Mouse (Mus musculus) forebrain, embryonic 11.5 days (tissue): ENCODE measurements around the gene 4931422A03Rik. TPM values are rescaled to one million over a fixed set of nuclear protein-coding genes. Genes with fewer than 3 reads are reported as not detected.

Source experiments
- ATAC-seq: fragments of 200-750 bp; cut with Nextera tagmentation; replicated peaks from 2 replicates; pipeline ENCODE4 v1.8.0; 2017; ENCODE audit warnings: moderate TSS enrichment; ENCODE audit not compliant: low FRiP score
- DNase-seq: peaks from one replicate; pipeline ENCODE4 v3.0.0-alpha.2; 2017; ENCODE audit warnings: low spot score
- H3K27ac ChIP-seq: fragments of 300-500 bp; sonication (generic); 2 replicates; pipeline ENCODE4 v1.5.1; 2014; ENCODE audit warnings: low read depth, low read length
- H3K27me3 ChIP-seq: fragments of 300-500 bp; sonication (generic); 2 replicates; pipeline ENCODE4 v1.6.1; 2014; ENCODE audit warnings: mild to moderate bottlenecking, low read length, mixed read lengths; ENCODE audit not compliant: control insufficient read depth, insufficient read depth
- H3K36me3 ChIP-seq: fragments of 300-500 bp; sonication (generic); 2 replicates; pipeline ENCODE4 v1.6.1; 2014; ENCODE audit warnings: mild to moderate bottlenecking, low read length, moderate library complexity, mixed read lengths; ENCODE audit not compliant: control insufficient read depth, insufficient read depth
- H3K4me1 ChIP-seq: fragments of 300-500 bp; sonication (generic); replicated peaks from 2 replicates; pipeline ENCODE4 v1.6.1; 2014; ENCODE audit warnings: low read length, mixed read lengths; ENCODE audit not compliant: control insufficient read depth, insufficient read depth
- H3K4me2 ChIP-seq: fragments of 300-500 bp; sonication (generic); 2 replicates; pipeline ENCODE4 v1.6.1; 2014; ENCODE audit warnings: low read depth, mild to moderate bottlenecking, low read length, moderate library complexity, mixed read lengths; ENCODE audit not compliant: severe bottlenecking
- H3K4me3 ChIP-seq: fragments of 300-500 bp; sonication (generic); 2 replicates; pipeline ENCODE4 v1.5.1; 2014; ENCODE audit warnings: low read depth, low read length
- H3K9ac ChIP-seq: fragments of 300-500 bp; sonication (generic); 2 replicates; pipeline ENCODE4 v1.6.1; 2014; ENCODE audit warnings: low read length
- H3K9me3 ChIP-seq: fragments of 300-500 bp; sonication (generic); 2 replicates; pipeline ENCODE4 v1.6.1; 2016; ENCODE audit warnings: low read length, mixed read lengths; ENCODE audit not compliant: control insufficient read depth
- WGBS: fragments of 180-500 bp; shearing (Covaris S2); extraction: QIAGEN DNeasy Blood & Tissue Kit; methylation state at CpG from one replicate; pipeline ENCODE4 v1.1.7; 2014; 5-methylcytosine and 5-hydroxymethylcytosine counted together
- polyA plus RNA-seq: library from polyadenylated mRNA; unstranded; fragments of >200 nt; fragmentation: Nextera tagmentation; extraction: Ambion mirVana; gene quantifications from 2 replicates; pipeline ENCODE4 v1.2.1, GENCODE M21; 2014

Gene 4931422A03Rik
- polyA plus RNA-seq, 1 experiment from 2014 or later = 2.1 TPM

DNA sequence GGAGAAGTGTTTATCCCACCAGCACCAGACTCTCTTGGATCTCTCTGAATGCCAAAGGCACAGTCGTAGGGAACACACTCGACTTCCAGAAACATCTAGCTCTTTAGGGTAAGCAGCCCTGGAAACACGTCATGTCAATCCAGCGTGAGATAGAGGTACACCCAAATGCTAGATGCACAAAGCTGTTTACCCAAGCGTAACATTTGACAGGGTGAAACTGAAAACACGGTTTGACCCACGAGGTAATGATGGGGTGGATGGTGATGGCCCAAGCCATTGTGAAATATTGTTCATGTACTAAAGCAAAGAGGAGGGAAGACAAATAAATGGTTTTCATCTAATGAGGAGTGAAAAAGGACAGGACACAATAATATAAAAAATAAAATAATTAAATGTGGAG is 93.9 kb downstream of the 4931422A03Rik start:
- no peaks in the 10 kb centered on the region for H3K27me3 ChIP-seq

GRCm38 (mm10) chr2:103932480-103932879 is 95.7 kb downstream of the 4931422A03Rik start:
- Histone ChIP-seq H3K27me3 (no peaks in the 10 kb centered on the region), H3K4me2 (no peak overlapping the region), H3K9me3 (no peaks in the 10 kb centered on the region), H3K4me1 (0 out of 2 replicates have a peak, but pooled peaks cover 2% of the 10 kb centered on the region), H3K4me3 (no peak overlapping the region), H3K9ac (no peak overlapping the region), H3K27ac (no peak overlapping the region), H3K36me3 (no peaks in the 10 kb centered on the region)
- DNase-seq (no peak), ATAC-seq (no peak)
- WGBS = 79% methylated on average over 9 of the region's 9 CpGs

More for the DNA sequence above, 93.9 kb downstream of the 4931422A03Rik start:
- Histone ChIP-seq H3K4me3 (no peak overlapping the region), H3K4me2 (no peak overlapping the region), H3K9ac (no peak overlapping the region), H3K27ac (no peak overlapping the region), H3K9me3 (no peaks in the 10 kb centered on the region), H3K36me3 (no peaks in the 10 kb centered on the region), H3K4me1 (no peaks in the 10 kb centered on the region)
- DNase-seq = no peak
- ATAC-seq = no peak
- WGBS = 31% methylated on average over 7 of the region's 7 CpGs

- Histone ChIP-seq H3K27ac (no peak overlapping the region), H3K9me3 (no peaks in the 10 kb centered on the region), H3K36me3 (no peaks in the 10 kb centered on the region), H3K4me2 (no peak overlapping the region), H3K9ac (no peak overlapping the region), H3K27me3 (no peaks in the 10 kb centered on the region), H3K4me3 (no peak overlapping the region), H3K4me1 (0 out of 2 replicates have a peak, but pooled peaks cover 2% of the 10 kb centered on the region)
- 48% methylated on average over 2 of the region's 2 CpGs for WGBS
- DNase-seq (no peak), ATAC-seq (no peak)
These were observed 96.1 kb downstream of the 4931422A03Rik start for GRCm38 (mm10) chr2:103932025-103932424.

DNA sequence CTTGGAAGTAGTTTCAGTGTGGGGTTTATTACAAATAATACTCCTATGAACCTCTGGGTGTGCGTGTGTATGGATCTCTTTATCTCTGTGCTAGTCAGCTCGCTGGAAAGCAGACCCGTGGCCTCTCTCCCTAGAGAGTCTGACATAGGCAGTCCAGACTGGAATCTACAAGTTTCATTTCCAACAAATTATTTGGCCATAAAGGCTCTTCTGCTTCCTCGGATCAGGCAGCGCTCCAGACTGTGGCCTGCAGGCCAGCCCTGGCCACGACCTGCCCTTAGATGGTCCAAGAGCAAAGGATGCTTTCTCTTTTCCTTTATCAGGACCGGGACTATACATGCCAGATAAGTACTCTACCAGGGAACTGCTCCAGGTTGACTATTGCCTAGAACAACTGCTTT is 96.7 kb downstream of the 4931422A03Rik start:
- ATAC-seq = no peak

DNA sequence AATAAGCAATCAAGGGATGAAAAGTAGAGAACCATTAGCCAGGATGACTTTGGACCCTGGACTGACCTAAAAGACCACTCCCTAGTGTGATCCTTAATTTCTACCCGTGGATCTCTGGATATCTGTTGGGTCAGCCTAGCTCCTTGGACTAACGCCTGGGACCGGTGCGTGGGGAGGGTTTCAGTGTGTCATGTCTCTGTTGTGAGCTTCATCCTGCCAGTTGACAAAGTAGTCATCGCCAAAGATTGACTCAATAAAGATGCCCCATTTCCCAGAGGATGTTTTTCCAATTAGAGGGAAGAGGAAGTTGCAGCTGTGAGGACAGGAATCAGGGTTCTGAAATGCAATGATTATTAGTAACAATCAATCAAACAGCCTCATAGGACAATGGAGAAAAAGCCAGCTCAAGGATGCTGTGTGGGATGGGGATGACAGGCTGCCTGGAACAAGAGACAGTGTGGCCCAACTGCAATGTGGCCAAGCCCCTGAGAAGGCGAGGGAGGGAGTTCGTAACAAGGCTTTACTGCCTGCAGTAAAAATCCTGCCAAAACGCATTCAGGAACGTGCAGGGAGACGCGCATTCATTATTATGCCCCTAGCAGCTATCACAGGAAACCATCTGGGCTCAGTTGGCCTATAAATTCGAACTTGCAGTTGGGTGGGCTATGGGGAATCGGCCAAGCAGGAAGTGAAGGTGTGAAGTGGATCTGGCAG is 97.7 kb downstream of the 4931422A03Rik start:
- Histone ChIP-seq H3K27ac (no peak overlapping the region), H3K4me1 (0 out of 2 replicates have a peak, but pooled peaks cover 2% of the 10 kb centered on the region), H3K9ac (no peak overlapping the region), H3K4me2 (no peak overlapping the region), H3K4me3 (no peak overlapping the region), H3K36me3 (no peaks in the 10 kb centered on the region), H3K27me3 (no peaks in the 10 kb centered on the region), H3K9me3 (no peaks in the 10 kb centered on the region)
- no peak for ATAC-seq
- DNase-seq = no peak
- WGBS = 68% methylated on average over 13 of the region's 13 CpGs

More for the DNA sequence above, 96.7 kb downstream of the 4931422A03Rik start:
- H3K4me2 ChIP-seq = no peak overlapping the region
- DNase-seq = no peak
- no peak overlapping the region for H3K27ac ChIP-seq
- no peaks in the 10 kb centered on the region for H3K36me3 ChIP-seq
- H3K4me1 ChIP-seq = 0 out of 2 replicates have a peak, but pooled peaks cover 2% of the 10 kb centered on the region
- H3K9me3 ChIP-seq = no peaks in the 10 kb centered on the region
- H3K27me3 ChIP-seq = no peaks in the 10 kb centered on the region
- H3K9ac ChIP-seq = no peak overlapping the region
- WGBS = 86% methylated on average over 7 of the region's 7 CpGs
- no peak overlapping the region for H3K4me3 ChIP-seq

DNA sequence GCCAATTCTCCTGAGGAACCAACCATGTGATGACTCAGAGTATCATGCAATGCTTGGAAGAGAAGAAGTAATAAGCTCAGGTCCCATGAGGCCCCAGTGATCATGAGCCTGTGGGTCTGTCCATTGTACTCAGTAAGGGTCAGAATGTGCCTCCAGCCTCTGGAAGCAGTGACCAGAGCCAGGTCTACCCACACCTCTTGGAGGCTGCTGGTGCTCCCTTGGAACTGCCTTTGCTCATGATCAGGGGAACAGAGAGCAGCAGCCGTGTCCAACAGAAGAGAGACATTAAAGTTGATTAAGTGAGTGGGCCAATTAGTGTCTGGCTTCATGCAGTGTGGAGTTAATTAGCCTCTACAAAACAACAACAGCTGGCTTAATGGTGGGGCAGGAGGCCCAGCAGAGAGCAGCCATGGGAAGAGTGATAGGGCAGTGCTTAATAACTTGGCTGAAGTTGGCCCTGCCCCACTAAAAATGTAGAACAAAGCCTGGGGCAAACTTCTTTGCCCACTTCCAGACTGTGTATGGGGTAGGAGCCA is 100.5 kb downstream of the 4931422A03Rik start:
- peak; percentile 55 for DNase-seq
- H3K36me3 ChIP-seq = no peaks in the 10 kb centered on the region
- H3K4me3 ChIP-seq = no peak overlapping the region
- H3K4me2 ChIP-seq = no peak overlapping the region
- 0 out of 2 replicates have a peak, but pooled peaks cover 2% of the 10 kb centered on the region for H3K4me1 ChIP-seq
- H3K9me3 ChIP-seq = no peaks in the 10 kb centered on the region
- 24% methylated on average over 1 of the region's 1 CpGs for WGBS
- H3K9ac ChIP-seq = no peak overlapping the region
- ATAC-seq = peak; percentile 83
- no peaks in the 10 kb centered on the region for H3K27me3 ChIP-seq
- H3K27ac ChIP-seq = no peak overlapping the region

- DNase-seq (no peak), ATAC-seq (no peak)
- 92% methylated on average over 4 of the region's 4 CpGs for WGBS
- Histone ChIP-seq H3K27ac (no peak overlapping the region), H3K4me2 (no peak overlapping the region), H3K9ac (no peak overlapping the region), H3K4me1 (0 out of 2 replicates have a peak, but pooled peaks cover 2% of the 10 kb centered on the region), H3K9me3 (no peaks in the 10 kb centered on the region), H3K36me3 (no peaks in the 10 kb centered on the region), H3K27me3 (no peaks in the 10 kb centered on the region), H3K4me3 (no peak overlapping the region)
These were observed 101.5 kb downstream of the 4931422A03Rik start for GRCm38 (mm10) chr2:103926586-103927113.

DNA sequence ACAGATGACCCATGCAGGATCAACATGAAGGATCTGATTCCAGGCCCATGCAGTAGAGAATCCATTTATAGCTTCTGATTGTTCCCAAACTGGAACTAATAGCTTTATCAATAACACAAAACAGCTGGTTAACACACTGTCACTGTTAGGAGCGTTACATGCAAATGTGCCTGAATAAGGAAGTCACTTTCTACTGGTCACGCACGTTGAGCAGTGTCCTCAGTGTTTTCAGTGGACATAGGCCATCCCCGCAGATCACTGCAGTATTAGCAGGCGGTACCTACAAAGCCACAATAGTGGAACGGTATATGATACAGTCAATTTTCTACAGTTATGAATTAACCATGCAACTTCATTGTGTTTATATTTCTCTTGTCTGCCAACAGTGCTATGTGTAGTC is 108.7 kb downstream of the 4931422A03Rik start:
- Histone ChIP-seq H3K9me3 (no peaks in the 10 kb centered on the region), H3K27ac (no peak overlapping the region), H3K4me3 (no peak overlapping the region), H3K4me2 (no peak overlapping the region), H3K4me1 (no peaks in the 10 kb centered on the region), H3K9ac (no peak overlapping the region), H3K27me3 (no peaks in the 10 kb centered on the region), H3K36me3 (no peaks in the 10 kb centered on the region)
- no peak for DNase-seq
- WGBS = 89% methylated on average over 6 of the region's 6 CpGs
- ATAC-seq = no peak
